Mouse (Mus musculus) retina, postnatal 1 day (tissue): ENCODE measurements around the gene Mrps36.
A peak's percentile ranks its signal among the peaks of the same experiment; 100 is the strongest.
"Not testable (repeated sequence)": the region's sequence is repeated elsewhere in the genome, so short reads cannot be mapped to it uniquely, and the experiment has no call there.

ENCODE experiments used
- DNase-seq: peaks from one replicate; pipeline ENCODE4 v3.0.0-alpha.2; 2012

Mrps36 gene

GRCm38 (mm10) chr13:100731462-100732046 is 12.9 kb downstream of the Mrps36 start:
- DNase-seq: not testable (repeated sequence)

- peak; percentile 98 for DNase-seq
Observed at GRCm38 (mm10) chr13:100730861-100731176, 13.6 kb downstream of the Mrps36 start, which contains the start of gene Cdk7. Gene Cdk7 (minus strand): TSS chr13:100730939.

GRCm38 (mm10) chr13:100730153-100730860 is 14.2 kb downstream of the Mrps36 start:
- DNase-seq: no peak

GRCm38 (mm10) chr13:100728530-100728929 is 15.9 kb downstream of the Mrps36 start:
- DNase-seq: not testable (repeated sequence)

- no peak for DNase-seq
Observed at GRCm38 (mm10) chr13:100728086-100728485, 16.4 kb downstream of the Mrps36 start.

GRCm38 (mm10) chr13:100725194-100725593 is 19.3 kb downstream of the Mrps36 start:
- DNase-seq: no peak

- no peak for DNase-seq
Observed at GRCm38 (mm10) chr13:100724051-100724754, 20.3 kb downstream of the Mrps36 start.

GRCm38 (mm10) chr13:100721656-100722055 is 22.8 kb downstream of the Mrps36 start:
- no peak for DNase-seq

GRCm38 (mm10) chr13:100715467-100715866 is 29.0 kb downstream of the Mrps36 start:
- DNase-seq: no peak

- DNase-seq: no peak
Observed at GRCm38 (mm10) chr13:100706206-100706605, 38.3 kb downstream of the Mrps36 start.

GRCm38 (mm10) chr13:100703468-100703867 is 41.0 kb downstream of the Mrps36 start:
- peak; percentile 5 for DNase-seq

GRCm38 (mm10) chr13:100698866-100699265 is 45.6 kb downstream of the Mrps36 start:
- DNase-seq: no peak

- no peak for DNase-seq
Observed at GRCm38 (mm10) chr13:100697541-100697940, 46.9 kb downstream of the Mrps36 start.

GRCm38 (mm10) chr13:100687513-100687912 is 56.9 kb downstream of the Mrps36 start:
- no peak for DNase-seq
